Mouse (Mus musculus) kidney, postnatal 14 days (tissue): Measurements from ENCODE around the gene Ctnnbip1.
A peak's percentile ranks its signal among the peaks of the same experiment; 100 is the strongest.
"Not testable (repeated sequence)": the region's sequence is repeated elsewhere in the genome, so short reads cannot be mapped to it uniquely, and the experiment has no call there.

Experiments used
- DNase-seq: peaks from one replicate; pipeline ENCODE4 v3.0.0; 2022; ENCODE audit warnings: mixed read lengths

Ctnnbip1 gene

DNA sequence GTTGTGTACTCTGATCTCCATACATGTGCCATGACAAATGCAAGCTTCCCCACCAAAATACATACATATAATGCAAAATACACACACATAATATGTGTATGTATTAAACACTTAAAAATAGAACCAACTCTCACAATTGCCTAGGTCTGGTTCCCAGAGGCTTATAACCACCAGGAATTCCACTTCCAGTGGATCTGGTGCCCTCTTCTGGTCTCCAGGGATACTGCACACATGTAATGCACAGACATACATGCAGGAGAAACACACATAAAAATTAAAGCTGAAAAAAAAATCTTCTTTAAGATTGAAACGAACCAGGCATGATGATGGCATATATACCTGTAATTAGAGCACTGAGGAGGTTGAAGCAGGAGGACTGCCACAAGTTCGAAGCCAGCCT, 73.5 kb downstream of the Ctnnbip1 start:
- no peak for DNase-seq

DNA sequence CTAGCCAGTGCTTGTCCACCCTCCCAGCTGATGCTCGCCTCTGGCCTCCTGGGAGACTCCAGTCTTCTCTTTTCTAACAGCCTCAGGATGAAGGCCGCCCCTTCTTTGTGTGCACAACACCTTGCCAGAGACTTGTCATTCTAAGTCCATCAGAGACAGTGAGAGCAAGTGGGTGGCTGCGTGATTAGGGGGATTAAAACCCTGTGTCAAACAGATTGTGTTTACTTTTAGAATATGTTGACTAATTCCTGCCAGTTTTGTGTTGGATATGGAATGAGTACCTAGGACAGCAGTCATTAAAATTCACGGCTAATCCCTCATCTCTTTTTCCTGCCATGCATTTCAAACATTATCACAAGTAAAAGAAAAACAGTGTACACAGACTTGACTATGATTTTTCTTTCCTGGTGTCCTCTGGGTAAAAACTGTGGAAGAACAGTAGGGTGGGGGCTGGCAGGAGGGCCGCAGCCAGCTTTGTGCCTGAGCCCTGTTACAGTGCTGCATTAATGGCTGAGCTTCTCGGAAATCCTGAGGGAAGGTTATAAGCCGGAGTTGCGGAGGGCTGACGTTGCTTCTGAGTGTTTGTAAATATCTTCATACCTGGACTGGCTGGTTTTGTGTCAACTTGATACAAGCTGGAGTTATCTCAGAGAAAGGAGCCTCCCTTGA, 77.0 kb downstream of the Ctnnbip1 start:
- no peak for DNase-seq

DNA sequence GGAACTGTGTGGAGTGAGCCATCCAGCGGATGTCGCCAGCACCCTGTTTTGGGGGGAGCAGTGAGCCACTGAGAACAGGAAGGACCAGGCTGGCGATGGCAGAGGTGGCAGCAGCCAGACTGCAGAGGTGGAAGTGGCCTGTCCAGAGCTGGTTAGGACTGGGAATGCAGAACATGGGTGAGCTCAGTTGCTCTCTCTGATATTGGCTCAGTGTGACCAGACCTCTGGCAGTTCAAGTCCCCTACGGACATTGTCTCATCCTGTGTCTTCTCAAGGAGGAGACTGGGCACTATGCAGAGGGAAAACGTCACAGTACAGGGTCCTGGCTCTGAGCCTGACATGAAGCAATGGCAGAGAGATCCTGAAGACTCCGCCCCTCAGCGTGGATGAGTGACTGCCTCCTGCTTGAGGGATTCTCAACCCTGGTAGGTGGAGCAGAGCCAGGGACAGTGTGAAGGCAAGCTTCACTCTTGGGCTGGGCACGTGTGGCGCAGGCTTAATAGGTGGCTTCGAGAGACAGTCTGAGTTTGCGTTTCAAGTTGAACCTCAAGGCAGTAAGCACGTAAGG, 79.7 kb downstream of the Ctnnbip1 start:
- DNase-seq = peak; percentile 29

DNA sequence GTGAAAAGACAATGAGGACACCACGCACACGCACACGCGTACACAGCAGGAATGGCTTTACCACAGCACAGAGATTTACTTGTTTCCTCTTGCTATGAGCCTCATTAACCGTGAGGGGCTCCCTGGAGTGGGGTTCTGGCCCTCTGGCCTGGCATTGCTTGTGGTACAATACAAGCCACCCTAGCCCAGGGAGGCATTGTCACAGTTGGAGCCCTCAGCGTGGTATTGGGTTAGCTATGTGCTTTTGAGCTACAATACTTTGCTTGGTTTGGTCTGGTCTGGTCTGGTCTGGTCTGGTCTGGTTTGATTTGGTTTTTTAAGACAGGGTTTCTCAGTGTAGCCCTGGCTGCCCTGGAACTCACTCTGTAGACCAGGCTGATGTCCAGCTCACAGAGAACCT, 81.5 kb downstream of the Ctnnbip1 start:
- no peak for DNase-seq

DNA sequence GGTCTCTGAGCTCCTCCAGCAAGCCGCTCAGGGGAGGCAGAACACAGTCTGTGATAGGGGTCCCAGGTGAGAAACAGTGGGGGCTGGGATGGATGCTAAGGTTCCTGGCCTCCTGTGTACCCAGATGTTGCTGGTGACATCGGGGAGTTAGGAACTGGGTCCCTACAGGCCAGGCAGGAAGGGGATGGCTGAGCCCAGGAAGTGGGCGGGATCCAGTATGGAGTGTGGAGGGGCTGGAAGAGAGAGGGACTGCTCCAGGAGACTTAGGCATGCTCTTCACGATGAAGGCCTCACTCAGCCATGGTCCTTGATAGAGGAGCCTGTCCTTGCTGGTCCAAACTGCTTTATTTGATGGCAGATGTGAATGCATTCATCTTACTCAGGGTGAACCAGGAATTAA, 82.1 kb downstream of the Ctnnbip1 start:
- DNase-seq = no peak

DNA sequence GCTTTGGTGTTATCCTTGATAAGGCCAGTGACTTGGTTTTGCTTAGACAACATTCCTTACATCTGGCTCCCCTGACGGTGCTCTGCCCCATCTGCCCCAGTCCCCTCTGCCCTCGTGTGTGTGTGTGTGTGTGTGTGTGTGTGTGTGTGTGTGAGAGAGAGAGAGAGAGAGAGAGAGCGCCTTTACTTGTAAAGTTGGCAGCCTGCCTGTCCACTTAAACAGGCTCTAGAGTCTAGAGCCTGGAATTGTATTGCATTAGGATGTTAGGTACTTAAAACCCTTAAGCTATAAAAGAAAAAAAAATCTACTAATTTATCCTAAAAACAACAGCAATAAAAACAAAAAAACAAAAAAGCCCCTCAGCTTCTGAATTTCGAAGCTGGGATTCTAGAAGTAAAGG, 83.4 kb downstream of the Ctnnbip1 start:
- DNase-seq = no peak

DNA sequence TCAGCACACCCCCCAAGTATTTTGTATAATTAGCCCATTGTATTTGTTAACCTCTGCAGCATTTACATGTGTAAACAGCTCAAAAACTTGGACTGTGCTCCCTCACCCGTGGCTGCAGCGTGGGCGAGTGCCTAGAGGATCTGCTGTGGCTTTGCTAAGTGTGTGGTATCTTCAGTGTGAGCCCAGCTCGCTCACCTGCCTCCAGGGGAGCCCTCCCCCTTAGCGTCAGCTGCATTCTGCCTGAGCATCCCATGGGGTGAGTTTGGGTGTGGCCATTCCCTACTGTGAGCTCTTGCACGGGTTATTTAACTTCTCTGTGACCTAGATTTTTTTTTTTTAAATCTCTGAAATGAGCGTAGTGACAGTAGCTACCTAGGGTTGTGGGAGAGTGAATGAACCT, 84.2 kb downstream of the Ctnnbip1 start:
- DNase-seq = no peak

DNA sequence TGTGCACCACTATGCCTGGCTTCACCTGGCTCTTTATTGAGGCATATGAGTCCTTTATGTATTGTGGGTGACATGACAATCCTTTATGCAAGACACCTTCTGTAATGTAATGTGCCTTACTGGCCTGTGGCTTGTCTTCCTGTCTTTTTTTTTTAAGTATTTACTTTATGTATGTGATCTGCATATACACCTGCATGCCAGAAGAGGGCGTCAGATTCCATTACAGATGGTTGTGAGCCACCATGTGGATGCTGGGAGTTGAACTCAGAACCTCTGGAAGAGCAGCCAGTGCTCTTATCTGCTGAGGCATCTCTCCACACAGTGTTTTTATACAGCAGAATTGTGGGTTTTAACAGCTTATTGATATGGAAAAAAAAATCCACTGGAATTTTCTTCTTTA, 85.8 kb downstream of the Ctnnbip1 start:
- DNase-seq = no peak

DNA sequence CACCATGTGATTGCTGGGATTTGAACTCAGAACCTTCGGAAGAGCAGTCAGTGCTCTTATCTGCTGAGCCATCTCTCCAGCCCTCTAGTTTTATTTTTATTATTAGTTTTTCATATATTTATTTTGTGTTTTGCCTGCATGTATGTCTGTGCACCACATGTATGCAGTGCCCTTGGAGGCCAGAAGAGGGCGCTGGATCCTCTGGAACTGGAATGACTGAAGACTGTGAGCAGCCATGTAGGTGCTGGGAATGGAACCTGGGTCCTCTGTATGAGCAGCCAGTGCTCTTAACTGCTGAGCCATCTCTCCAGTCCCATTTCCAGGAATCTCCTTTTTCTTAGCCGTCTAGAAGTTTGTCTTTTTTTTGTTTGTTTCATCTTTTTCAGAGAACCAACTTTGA, 86.5 kb downstream of the Ctnnbip1 start:
- no peak for DNase-seq

DNA sequence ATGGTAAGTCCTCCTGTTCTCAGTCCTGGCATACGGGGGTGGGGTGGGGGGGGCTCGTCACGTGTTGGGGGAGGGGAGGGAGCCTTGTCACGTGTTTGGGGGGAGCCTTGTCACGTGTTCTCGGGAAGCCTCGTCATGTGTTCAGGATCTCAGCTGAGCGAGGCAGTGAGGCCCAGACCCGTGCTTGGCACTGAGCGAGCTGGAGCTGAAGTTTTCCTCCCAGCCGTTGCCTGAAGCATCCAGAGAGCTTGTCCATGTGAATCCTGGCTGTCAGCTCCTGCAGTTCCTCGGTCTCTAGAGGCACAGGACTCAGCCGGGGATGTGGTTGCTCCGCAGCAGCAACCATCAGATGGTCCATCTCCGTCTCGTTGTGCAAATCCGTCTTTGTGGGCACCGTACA, 88.0 kb downstream of the Ctnnbip1 start:
- no peak for DNase-seq

DNA sequence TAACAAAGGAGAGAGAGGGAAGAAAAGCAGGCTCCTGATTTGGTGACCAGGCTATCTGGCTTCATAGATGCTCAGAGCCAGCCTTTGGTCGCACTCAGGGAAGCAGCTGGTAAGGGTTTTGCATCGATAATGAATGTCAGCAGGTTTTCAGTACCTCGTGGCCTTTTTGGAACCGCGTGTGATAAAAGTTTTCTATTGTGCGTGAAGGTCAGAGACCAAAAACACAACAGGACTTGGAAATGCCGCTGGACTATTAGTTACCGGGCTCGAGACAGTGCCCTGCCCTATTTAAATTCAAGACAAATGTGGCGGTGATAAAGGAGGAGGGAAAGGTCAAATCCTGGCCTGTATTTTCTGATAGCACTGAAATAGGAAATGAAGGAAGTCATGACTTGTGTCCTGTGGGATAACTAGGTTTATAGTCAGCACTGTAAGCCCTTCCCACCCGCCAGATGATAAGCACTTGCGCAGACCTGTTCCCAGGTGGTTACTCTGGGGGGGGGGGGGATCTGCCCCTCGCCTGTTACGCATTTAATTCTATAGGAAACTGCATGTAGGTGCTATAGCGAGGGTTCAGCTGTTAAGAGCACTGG, 88.8 kb downstream of the Ctnnbip1 start:
- no peak for DNase-seq

DNA sequence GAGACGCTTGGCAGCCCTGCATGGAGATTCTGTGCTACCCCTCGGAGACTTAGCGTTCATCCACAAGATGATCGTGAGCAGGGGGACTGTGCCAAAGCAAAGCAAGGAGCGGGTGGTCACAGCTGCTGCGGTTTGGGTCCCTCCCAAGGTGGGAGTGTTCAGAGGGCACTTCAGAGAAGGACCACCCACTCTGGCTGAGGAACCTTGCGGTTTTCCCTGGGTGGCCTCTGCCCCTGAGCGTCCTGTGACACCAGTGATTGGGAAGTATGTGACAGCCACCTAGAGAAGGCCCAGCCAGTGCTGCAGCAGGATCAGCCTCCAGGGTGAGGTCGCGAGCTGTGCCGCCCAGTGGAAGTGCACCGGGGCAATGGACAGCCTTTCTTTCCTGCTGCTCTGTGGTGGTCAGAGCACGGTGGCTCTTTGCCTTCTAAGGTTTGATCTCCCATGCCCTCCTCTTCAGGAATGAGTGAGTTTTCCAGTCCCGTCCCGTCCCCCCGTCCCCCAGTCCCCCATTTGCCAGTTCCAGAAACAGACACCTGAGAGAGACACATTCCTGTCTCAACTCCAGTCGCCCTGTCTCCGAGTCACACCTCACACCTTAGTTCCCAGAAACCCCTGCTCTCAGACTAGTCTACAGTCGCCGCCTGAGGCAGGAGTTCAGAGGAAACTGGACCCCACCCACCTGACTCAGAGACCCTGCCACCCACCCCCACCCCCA, 89.7 kb downstream of the Ctnnbip1 start:
- peak; percentile 21 for DNase-seq

DNA sequence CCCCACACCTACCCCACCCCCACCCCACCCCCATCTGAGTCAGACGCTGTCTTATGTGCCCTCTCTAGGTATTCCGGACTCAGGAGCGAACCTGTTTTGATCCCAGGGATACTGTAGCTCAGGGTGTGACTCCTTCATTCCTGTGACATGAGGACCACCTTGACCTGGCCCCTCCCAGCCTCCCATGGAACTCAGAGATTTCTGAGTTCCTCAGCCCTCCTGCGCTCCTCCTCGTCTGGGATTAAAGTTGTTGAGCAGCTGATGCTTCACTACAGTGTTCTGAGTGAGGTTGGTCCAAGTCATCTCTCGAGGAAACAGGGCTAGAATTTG, 90.2 kb downstream of the Ctnnbip1 start:
- no peak for DNase-seq

DNA sequence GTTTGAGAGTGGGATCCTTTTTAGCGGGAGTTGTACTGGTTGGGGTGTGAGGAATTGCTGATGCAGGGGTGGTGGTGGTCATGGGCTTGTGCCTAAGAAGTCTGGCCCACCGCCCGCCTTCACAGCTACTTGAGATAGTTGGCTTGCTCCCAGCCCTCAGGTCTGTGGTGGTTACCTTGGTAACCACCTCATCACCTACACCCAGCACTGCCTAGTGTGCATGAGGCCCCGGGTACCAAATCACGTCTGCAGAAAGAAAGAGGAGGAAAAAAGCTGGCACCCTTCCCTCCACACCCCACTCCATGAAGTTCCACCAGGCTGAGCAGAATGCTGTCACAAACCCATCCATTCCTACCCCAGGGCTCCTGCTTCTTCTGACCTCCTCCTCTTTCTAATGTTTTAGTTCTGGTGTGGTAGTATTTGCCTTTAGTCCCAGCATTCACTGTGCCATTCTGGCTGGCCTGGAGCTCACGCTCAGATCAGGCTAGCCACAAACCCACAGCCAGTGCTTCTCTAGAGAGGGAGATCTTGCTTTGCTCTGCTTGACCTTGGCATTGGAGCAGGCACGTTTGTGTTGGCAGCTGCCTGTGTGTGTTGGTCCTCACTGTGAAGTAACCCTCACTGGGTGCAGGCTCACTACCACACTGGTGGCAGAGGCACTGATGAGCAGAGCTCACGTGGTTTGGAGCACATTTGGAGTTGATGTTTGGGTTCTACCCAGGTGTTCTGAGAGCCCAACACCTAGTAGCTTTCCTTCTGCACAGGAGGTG, 91.4 kb downstream of the Ctnnbip1 start:
- DNase-seq = no peak

DNA sequence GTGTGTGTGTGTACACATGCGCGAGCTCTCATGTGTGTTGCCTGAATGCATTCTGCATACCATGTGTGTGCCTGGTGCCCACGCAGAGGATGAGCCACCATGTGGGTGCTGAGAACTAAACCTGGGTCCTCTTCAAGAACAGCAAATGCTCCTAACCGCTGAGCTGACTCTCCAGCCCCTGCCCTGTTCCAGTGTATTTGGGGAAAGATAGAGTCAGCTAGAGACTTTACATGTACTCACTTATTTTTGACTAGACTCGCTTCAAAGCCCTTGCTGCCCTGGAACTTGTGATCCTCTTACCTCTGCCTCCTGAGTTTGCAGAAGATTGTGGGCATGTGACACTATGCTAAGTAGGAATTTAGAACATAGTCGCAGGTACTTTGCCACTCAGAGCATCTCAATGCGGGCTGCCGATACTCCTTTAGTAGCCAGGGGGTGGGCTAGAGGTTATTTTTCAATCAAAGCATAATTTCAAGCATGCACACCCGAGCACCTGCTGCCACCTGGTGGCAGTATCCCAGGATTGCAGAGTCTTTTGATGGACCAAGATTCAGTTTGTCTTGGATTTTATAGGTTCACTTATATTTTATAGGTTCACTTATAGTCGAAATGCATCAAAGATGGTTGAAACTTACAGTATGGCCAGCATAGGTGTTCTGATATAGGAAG, 93.5 kb downstream of the Ctnnbip1 start:
- DNase-seq = peak; percentile 55

DNA sequence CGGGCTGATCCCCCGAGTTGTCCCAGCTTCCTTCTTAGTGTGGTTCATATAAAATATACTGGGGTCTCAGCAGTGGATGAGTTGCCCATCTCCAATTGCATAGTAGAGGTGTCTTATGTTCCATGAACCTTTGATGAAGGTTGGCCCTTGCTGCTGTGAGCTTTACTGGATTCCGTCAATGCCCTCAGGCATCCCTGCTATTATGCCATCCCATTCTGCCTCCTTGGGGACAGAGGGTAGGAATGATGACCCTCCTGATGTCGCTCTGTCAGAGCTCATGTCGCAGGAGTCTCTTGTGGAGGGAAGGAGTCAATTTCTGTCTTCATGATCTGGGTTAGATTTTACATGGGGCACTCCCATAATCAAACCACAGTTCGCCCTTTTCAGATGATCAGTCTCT, 95.5 kb downstream of the Ctnnbip1 start:
- not testable (repeated sequence) for DNase-seq

DNA sequence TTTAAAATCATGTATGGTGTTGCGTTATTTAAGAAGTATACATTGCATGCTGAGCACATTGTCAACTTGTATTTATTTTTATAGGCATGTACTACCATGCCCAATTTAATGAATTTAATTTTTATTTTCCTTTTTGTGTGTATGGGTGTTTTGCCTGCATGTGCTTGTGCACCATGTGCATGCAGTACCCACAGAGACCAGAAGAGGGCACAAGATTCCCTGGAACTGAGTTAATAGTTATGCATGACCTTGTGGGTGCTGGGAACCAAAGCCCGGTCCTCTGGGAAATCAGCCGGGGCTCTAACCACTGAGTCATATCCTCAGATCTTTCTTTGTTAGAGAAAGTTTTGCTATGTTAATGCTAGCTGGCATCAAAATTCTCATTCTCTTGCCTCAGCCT, 96.8 kb downstream of the Ctnnbip1 start:
- DNase-seq = no peak
